Mouse (Mus musculus) small intestine, adult 2 months (tissue): ENCODE data around the gene 6430550D23Rik.

ENCODE experiments used
- CTCF ChIP-seq: fragments of 200-500 bp; IDR thresholded peaks from 2 replicates; pipeline ENCODE4 v1.5.1; 2012; ENCODE audit warnings: low read depth, mild to moderate bottlenecking, control low read depth, inconsistent platforms, low read length, moderate library complexity, mixed read lengths; ENCODE audit not compliant: insufficient replicate concordance, insufficient read length; ENCODE audit errors: extremely low read depth
- POLR2A ChIP-seq: fragments of 200-500 bp; IDR thresholded peaks from 2 replicates; pipeline ENCODE4 v1.6.1; 2012; ENCODE audit warnings: low read depth, mild to moderate bottlenecking, control low read depth, inconsistent platforms, low read length, moderate library complexity

- TF ChIP-seq POLR2A (no peak), CTCF (no peak)
Observed at GRCm38 (mm10) chr2:155952006-155952405, 55.8 kb downstream of the 6430550D23Rik start.
